Mouse (Mus musculus): Measurements from ENCODE around the gene Tmem202. TPM values are rescaled to one million over a fixed set of nuclear protein-coding genes. Genes with fewer than 3 reads are reported as not detected.

Tmem202 gene
- total and polyA plus RNA-seq, 3 experiments: 2.5 to 4.1 (median 3.5) TPM

- DNase-seq: no peak
Measured at GRCm38 (mm10) chr9:59533422-59533821, 6.2 kb downstream of the Tmem202 start.

GRCm38 (mm10) chr9:59531645-59532044 lies 8.0 kb downstream of the Tmem202 start:
- DNase-seq: no peak

- DNase-seq: no peak
Measured at GRCm38 (mm10) chr9:59528274-59528673, 11.4 kb downstream of the Tmem202 start.

- DNase-seq: peak; percentile 24
Measured at GRCm38 (mm10) chr9:59527580-59527979, 12.1 kb downstream of the Tmem202 start.

GRCm38 (mm10) chr9:59526727-59527126 lies 12.9 kb downstream of the Tmem202 start:
- no peak for DNase-seq

GRCm38 (mm10) chr9:59522906-59523305 lies 16.7 kb downstream of the Tmem202 start:
- DNase-seq: peak; percentile 62

- no peak for DNase-seq
Measured at GRCm38 (mm10) chr9:59519396-59519795, 20.3 kb downstream of the Tmem202 start.

GRCm38 (mm10) chr9:59518976-59519375 lies 20.7 kb downstream of the Tmem202 start:
- DNase-seq: peak; percentile 81

GRCm38 (mm10) chr9:59517127-59517526 lies 22.5 kb downstream of the Tmem202 start:
- DNase-seq: no peak

- DNase-seq: no peak
Measured at GRCm38 (mm10) chr9:59515069-59515468, 24.6 kb downstream of the Tmem202 start.

- no peak for DNase-seq
Measured at GRCm38 (mm10) chr9:59512381-59512780, 27.3 kb downstream of the Tmem202 start.

- DNase-seq: no peak
Measured at GRCm38 (mm10) chr9:59508146-59508545, 31.5 kb downstream of the Tmem202 start.

- peak; percentile 63 for DNase-seq
Measured at GRCm38 (mm10) chr9:59487331-59487730, 52.3 kb downstream of the Tmem202 start.

- DNase-seq: peak; percentile 99
Measured at GRCm38 (mm10) chr9:59486549-59487065, 53.0 kb downstream of the Tmem202 start, which contains the start of gene Arih1. Gene Arih1 (minus strand): TSS chr9:59486618.

GRCm38 (mm10) chr9:59486076-59486518 lies 53.5 kb downstream of the Tmem202 start:
- no peak for DNase-seq

GRCm38 (mm10) chr9:59485511-59486075 lies 54.1 kb downstream of the Tmem202 start:
- peak; percentile 87 for DNase-seq

GRCm38 (mm10) chr9:59484760-59485159 lies 54.9 kb downstream of the Tmem202 start:
- peak; percentile 31 for DNase-seq

GRCm38 (mm10) chr9:59482419-59482818 lies 57.2 kb downstream of the Tmem202 start:
- DNase-seq: peak; percentile 51

GRCm38 (mm10) chr9:59476617-59477016 lies 63.0 kb downstream of the Tmem202 start:
- DNase-seq: no peak

GRCm38 (mm10) chr9:59474838-59475237 lies 64.8 kb downstream of the Tmem202 start:
- no peak for DNase-seq

GRCm38 (mm10) chr9:59473171-59473570 lies 66.5 kb downstream of the Tmem202 start:
- no peak for DNase-seq

GRCm38 (mm10) chr9:59469446-59469845 lies 70.2 kb downstream of the Tmem202 start:
- no peak for DNase-seq

Measured in adrenal gland, adult 2 months (tissue).